Mouse (Mus musculus) 416B (cell line): ENCODE measurements around the gene 9230102O04Rik.

Source experiments
- DNase-seq: peaks from one replicate; pipeline ENCODE4 v3.0.0; 2011; ENCODE audit warnings: low read depth

Gene 9230102O04Rik

DNA sequence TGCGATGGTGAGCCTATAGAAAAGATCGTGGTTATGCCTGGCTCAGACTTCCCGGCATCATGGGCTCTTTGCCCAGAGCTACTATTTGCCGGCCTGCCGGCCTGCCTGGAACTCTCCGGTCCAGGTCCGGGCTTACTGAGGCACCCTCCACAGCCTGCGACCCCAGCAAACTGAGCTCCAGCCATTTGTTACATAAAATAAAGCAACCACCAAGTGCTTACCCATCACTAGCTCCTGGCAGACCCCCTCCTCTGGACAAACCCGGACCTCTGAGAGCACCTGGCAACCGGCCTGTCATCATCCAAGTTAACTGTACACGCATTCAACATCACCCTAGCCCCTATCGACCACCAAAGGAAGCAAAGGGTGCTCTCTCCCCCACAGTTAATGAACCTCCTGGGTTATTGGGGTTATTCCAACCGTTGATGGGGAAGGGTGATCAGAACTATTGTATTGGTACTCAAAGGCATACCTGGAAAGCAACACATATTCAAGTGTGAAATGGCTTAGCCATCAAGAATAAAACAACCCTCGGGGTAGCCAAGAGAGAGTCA lies 4.0 kb downstream of the 9230102O04Rik start:
- DNase-seq = no peak

- no peak for DNase-seq
These were observed 4.7 kb downstream of the 9230102O04Rik start for GRCm38 (mm10) chr2:9884533-9885216.

- no peak for DNase-seq
These were observed 5.4 kb downstream of the 9230102O04Rik start for GRCm38 (mm10) chr2:9883803-9884532.

DNA sequence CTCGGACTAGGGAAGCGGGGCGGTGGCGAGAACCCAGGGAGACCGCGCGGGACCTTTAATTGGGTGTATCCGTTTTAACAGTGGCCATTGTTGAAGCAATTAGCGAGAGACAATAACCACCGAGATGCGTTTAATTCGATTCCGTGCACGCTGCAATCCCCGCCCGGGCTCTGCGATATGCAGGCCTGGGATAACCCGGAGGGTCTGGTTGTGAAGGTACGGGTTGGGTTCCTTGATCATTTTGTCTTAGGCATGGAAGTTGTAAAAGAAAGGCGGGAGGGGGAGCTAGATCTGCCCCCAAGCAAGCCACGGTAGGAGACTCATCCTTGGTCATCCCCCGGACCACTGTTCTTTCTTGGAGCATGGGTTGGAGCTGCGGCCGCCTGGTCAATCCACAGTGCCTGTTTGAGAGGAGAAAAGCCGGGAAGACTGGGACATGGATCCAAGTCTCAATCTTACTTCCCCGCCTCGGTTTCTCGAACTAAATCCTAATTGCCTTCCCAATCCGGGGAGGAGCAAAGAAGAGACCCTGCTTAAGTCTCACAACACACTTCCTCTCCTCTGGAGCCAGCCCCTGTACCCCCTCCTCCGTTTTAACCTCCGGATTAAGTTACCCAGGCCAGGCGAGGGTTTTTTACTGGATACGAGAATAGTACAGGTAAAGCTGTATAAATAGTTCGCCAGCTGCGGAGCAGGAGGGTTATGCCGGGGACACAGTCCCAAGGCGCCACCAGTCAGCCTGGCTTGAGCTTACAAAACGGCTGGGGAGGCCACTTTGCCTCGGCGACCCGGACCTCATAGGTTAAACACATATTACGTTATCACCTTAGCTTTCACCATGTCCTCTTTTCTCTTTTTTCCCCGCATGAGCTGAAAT lies 6.2 kb downstream of the 9230102O04Rik start:
- no peak for DNase-seq

GRCm38 (mm10) chr2:9882371-9882925 lies 6.9 kb downstream of the 9230102O04Rik start:
- DNase-seq = no peak

- DNase-seq = no peak
These were observed 7.7 kb downstream of the 9230102O04Rik start for GRCm38 (mm10) chr2:9881611-9882023.

DNA sequence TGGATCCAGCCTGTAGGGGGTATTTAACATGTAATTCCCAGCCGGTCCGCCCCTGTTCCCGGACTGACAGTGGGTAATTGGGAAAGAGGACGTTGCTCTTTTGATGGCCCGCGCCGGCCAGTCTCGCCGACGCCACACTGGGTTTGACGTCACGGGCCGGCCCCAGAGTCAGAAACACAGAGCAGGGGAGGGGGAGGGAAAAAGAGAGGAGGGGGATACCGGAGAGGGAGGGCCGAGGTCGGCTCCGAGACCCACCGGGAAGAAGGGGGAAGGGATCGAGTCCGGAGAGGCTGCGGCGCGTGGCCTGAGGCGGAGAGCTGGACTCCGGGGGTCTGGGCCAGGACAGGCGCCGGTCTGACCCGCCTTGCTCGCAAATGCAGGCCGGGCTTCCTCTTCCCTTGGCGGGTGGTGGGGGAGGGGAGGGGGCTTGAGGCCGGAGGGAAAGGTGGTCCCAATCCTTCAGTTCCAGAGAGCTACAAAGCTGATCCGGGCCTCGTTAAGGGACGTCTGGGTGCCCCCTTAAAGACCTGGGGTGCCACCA lies 8.2 kb downstream of the 9230102O04Rik start, which contains the start of gene 4930412O13Rik:
Gene 4930412O13Rik (plus strand): TSS at position 202 of the 541 bp plus-strand sequence.
- DNase-seq = no peak

DNA sequence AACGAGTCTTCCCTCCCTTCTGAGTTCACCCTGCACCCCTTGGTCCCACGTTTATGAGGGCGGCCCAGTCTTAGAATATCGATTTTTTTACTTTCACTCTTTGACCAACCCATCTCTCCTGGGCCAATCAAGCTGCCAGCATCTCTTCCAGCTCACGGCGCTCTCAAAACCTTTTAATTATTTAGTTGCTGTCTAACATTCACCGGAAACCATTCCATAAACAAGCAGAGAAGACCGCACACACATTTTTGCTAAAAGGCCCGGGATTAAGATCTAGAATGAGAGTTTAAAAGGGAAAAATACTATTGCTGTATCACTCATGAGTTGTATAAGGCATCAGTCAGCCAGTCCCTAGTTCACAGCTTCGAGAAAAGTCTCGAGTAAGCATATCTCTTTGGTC lies 9.1 kb downstream of the 9230102O04Rik start:
- DNase-seq = no peak

GRCm38 (mm10) chr2:9879493-9879892 lies 9.8 kb downstream of the 9230102O04Rik start:
- peak; percentile 87 for DNase-seq

GRCm38 (mm10) chr2:9879092-9879491 lies 10.2 kb downstream of the 9230102O04Rik start:
- no peak for DNase-seq

DNA sequence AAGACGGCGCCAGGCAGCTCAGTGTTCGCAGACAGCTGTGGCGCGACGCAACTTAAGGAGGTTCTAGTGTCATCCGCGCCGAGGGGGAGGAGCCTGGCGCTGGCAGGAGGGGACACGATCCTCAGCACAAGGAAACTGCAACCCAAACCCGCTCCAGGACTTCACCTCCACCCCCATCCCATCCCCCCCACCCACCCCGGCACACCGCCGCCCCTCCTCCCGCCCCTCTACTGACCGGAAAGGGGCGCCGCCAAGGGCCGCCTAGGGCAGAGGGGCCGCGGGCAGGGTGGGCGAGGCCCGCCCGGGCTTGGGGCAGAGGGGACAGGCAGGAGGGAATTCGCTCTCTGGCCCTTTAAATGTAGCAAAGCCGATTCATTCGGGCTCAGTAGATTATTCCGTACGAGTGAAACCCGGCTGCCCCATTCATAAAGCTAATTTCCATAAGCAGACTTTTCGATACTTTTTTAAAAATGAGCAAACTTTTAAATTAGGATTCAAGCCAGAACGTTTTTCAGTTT lies 10.7 kb downstream of the 9230102O04Rik start:
- DNase-seq = peak; percentile 36

GRCm38 (mm10) chr2:9877966-9878563 lies 11.3 kb downstream of the 9230102O04Rik start:
- DNase-seq = peak; percentile 11

GRCm38 (mm10) chr2:9877326-9877690 lies 12.0 kb downstream of the 9230102O04Rik start:
- DNase-seq = no peak

DNA sequence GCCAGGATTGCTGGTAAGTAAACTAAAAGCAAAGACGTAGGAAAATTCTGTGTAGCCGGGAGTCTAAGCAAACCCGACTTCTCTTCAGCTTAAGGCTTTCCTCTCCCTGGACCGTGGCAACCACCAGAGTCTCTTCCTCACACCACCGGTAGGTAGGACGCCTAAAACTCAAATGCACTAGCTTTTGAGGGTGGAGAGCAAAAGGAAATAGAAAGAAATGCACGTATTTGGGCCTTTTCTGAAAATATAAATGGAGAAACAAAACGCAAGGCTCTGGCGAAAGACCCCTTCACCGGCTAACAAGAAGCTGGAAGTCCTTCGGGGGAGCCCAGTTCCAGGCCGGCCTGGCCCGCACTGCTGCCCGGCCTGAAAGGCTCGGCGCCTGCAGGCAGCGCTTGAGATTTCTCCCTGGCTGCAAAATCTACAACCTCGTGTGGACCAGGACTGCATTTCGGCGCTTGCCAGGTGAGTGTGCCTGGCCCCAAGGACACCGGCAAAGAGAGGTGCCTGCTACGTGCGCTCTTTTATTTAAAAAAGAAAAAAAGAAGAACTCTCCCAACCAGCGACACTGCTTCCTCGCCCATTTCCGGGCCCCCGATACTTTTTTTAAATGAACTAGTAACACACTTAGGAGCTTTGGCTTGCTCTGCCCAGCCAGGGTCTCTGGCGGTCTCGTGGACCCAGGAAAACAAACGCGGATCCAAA lies 12.6 kb downstream of the 9230102O04Rik start:
- DNase-seq = no peak

GRCm38 (mm10) chr2:9875676-9876357 lies 13.5 kb downstream of the 9230102O04Rik start:
- no peak for DNase-seq

DNA sequence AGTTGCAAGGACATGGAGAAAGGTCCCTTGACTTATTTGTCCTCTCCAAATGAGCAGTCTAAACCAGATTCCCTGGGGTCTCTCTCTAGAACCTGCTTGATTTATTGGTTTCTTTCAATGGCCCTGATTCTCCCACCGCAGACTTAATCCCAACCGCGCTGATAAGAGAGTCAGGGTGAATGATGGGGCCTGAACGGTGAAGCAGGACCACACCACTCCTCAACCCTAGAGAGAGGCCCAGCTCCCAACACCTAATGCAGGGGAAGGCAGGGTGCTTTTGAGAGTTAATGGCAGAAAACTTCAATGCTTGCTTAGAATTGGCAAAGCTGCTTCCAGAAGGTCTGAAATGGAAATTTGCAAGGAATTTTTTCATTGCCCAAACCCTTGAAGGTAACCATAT lies 14.1 kb downstream of the 9230102O04Rik start:
- no peak for DNase-seq

- no peak for DNase-seq
These were observed 14.7 kb downstream of the 9230102O04Rik start for GRCm38 (mm10) chr2:9874467-9875219.

GRCm38 (mm10) chr2:9873757-9874156 lies 15.6 kb downstream of the 9230102O04Rik start:
- DNase-seq = no peak

- no peak for DNase-seq
These were observed 16.7 kb downstream of the 9230102O04Rik start for GRCm38 (mm10) chr2:9872682-9873081.
